ENCODE assay signal across 26 mouse cellular contexts in the genomic region with DNA sequence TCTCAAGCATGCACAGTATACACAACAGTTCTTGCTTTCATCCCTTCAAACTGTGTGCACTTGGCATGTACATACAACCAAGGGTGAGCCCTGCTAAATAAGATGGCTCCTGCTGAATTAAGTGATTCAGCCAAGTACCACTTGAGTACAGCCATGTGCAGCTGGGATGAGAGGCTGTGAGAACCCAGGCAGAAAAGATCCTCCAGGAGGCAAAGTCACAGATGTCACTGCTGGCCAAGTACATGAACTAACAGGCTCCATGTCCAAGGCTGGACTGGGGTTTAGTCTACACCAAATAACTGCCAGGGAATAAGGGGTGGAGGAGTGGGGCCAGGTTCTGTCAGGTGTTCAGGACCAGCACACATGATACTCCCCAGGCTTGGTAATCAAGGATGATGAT. TPM values are rescaled to one million over a fixed set of nuclear protein-coding genes. Genes with fewer than 3 reads are reported as not detected.
DNase-seq lines count a peak whose midpoint lies in the region; ATAC-seq and TF ChIP-seq lines count a peak whose summit lies in the region.
"Had no signal": no experiment of that assay in that cellular context is flagged by ENCODE, and none has a peak within 500 bp of the region (broad histone marks: within the 10 kb centered on the region; RNA-seq: fewer than 3 reads in every experiment).

No protein-coding gene starts in this region.

- H3K4me1 ChIP-seq in hindbrain, postnatal 0 days (ENCODE audit: insufficient read depth, low read length), result no peaks in the 10 kb centered on the region
- peaks cover 3% of the 10 kb centered on the region for H3K4me1 ChIP-seq in hindbrain, embryonic 16.5 days (ENCODE audit: control insufficient read depth, insufficient read depth, low read depth, low read length)
- H3K4me1 ChIP-seq: embryonic facial prominence, embryonic 13.5 days; embryonic facial prominence, embryonic 15.5 days; forebrain, embryonic 10.5 days; forebrain, embryonic 12.5 days had no signal

- TF ChIP-seq POLR2A in brain, embryonic 14.5 days (IDR thresholded peaks at IDR 0.05; ENCODE audit: borderline replicate concordance, extremely low read depth, insufficient read depth, insufficient read length, poor library complexity, severe bottlenecking), result no peak

- H3K27me3 ChIP-seq in hindbrain, postnatal 0 days (ENCODE audit: insufficient read depth, low read length), result no peaks in the 10 kb centered on the region
- no peaks in the 10 kb centered on the region for H3K27me3 ChIP-seq in hindbrain, embryonic 16.5 days (replicated peaks; ENCODE audit: control insufficient read depth, insufficient read depth, low read length)
- H3K27me3 ChIP-seq: CH12.LX; embryonic facial prominence, embryonic 13.5 days; embryonic facial prominence, embryonic 15.5 days; forebrain, embryonic 12.5 days; Patski had no signal

- H3K9me3 ChIP-seq in hindbrain, postnatal 0 days (ENCODE audit: low read length), result no peaks in the 10 kb centered on the region
- H3K9me3 ChIP-seq in hindbrain, embryonic 16.5 days (ENCODE audit: control insufficient read depth, low read length), result no peaks in the 10 kb centered on the region
- H3K9me3 ChIP-seq: embryonic facial prominence, embryonic 13.5 days; embryonic facial prominence, embryonic 15.5 days; forebrain, embryonic 10.5 days; forebrain, embryonic 12.5 days; G1E had no signal

- no peak overlapping the region for H3K9ac ChIP-seq in hindbrain, postnatal 0 days (replicated peaks; ENCODE audit: low read length)
- no peak overlapping the region for H3K9ac ChIP-seq in hindbrain, embryonic 16.5 days (ENCODE audit: low read depth, low read length)
- H3K9ac ChIP-seq: embryonic facial prominence, embryonic 13.5 days; embryonic facial prominence, embryonic 15.5 days; forebrain, embryonic 12.5 days had no signal

- no peak overlapping the region for H3K4me2 ChIP-seq in hindbrain, postnatal 0 days (ENCODE audit: low read depth, low read length)
- no peak overlapping the region for H3K4me2 ChIP-seq in hindbrain, embryonic 16.5 days (ENCODE audit: low read length)
- H3K4me2 ChIP-seq: embryonic facial prominence, embryonic 13.5 days; embryonic facial prominence, embryonic 15.5 days; forebrain, embryonic 12.5 days had no signal

- H3K4me3 ChIP-seq in hindbrain, postnatal 0 days (ENCODE audit: low read length), result no peak overlapping the region
- no peak overlapping the region for H3K4me3 ChIP-seq in hindbrain, embryonic 16.5 days (ENCODE audit: low read length)
- H3K4me3 ChIP-seq: embryonic facial prominence, embryonic 13.5 days; embryonic facial prominence, embryonic 15.5 days; erythroblast, embryonic 14.5 days; forebrain, embryonic 10.5 days; forebrain, embryonic 12.5 days had no signal

- H3K36me3 ChIP-seq in hindbrain, postnatal 0 days (ENCODE audit: insufficient read depth, low read length), result peaks cover 26% of the 10 kb centered on the region
- H3K36me3 ChIP-seq in hindbrain, embryonic 16.5 days (ENCODE audit: control insufficient read depth, insufficient read depth, low read length), result peaks cover 12% of the 10 kb centered on the region

- peak; percentile 32 to 54 for DNase-seq in cerebellum, postnatal 10 days
- no peak for DNase-seq in cerebellum, adult 11-12 months
- no peak for DNase-seq in hindbrain, postnatal 0 days (ENCODE audit: low spot score)
- DNase-seq in brain, embryonic 14.5 days (ENCODE audit: low read depth), result peak; percentile 4
- DNase-seq: adrenal gland, adult 8-10 months; adrenal gland, postnatal 14 days; adrenal gland, postnatal 36 days; B cell, adult 2 months; cerebellum, adult 11 months; cerebellum, adult 2 months; cerebellum, adult 9-10 months; cerebellum, postnatal 36 days; embryo, embryonic 11 days had no signal

- TF ChIP-seq CTCF in hindbrain, postnatal 0 days (IDR thresholded peaks at IDR 0.05; ENCODE audit: low read depth), result no peak
- no peak for TF ChIP-seq CTCF in brain, embryonic 14.5 days (IDR thresholded peaks at IDR 0.05; ENCODE audit: borderline replicate concordance, extremely low read depth, insufficient read depth, insufficient read length)

- peak; percentile 27; the same call in 1 of the 2 replicates for ATAC-seq in hindbrain, postnatal 0 days
- ATAC-seq in hindbrain, embryonic 16.5 days, result no peak
- ATAC-seq: activated CD4-positive, CD25-positive, alpha-beta regulatory T cell, adult 4 months; CD4-positive, CD25-positive, alpha-beta regulatory T cell, adult 4 months; forebrain, embryonic 14.5 days; forebrain, embryonic 16.5 days; Patski had no signal

- H3K27ac ChIP-seq in hindbrain, postnatal 0 days, result no peak overlapping the region
- no peak overlapping the region for H3K27ac ChIP-seq in hindbrain, embryonic 16.5 days (ENCODE audit: low read depth, low read length)
- H3K27ac ChIP-seq: embryonic facial prominence, embryonic 13.5 days; embryonic facial prominence, embryonic 15.5 days; forebrain, embryonic 10.5 days; forebrain, embryonic 12.5 days had no signal

RNA-seq across cellular contexts. Expression of gene Baz2a, which starts 40.4 kb away (rescaled TPM):
- total RNA-seq in hindbrain, postnatal 0 days (2014; rRNA removed), result 14.3 and 15.0 TPM in 2 replicates
- 10.2 and 10.6 TPM in 2 replicates for polyA plus RNA-seq in hindbrain, postnatal 0 days (2015; fragmentation: Nextera tagmentation; extraction: Ambion mirVana)
- polyA plus RNA-seq in hindbrain, embryonic 16.5 days (2015; fragmentation: Nextera tagmentation; extraction: Ambion mirVana), result 6.9 and 7.3 TPM in 2 replicates
- 32.2 and 33.1 TPM in 2 replicates for polyA plus RNA-seq in brain, embryonic 14.5 days (2012; rRNA removed)

RNA-seq across cellular contexts. Expression of gene Rbms2, which starts 48.3 kb away (rescaled TPM):
- total RNA-seq in hindbrain, postnatal 0 days (2014; rRNA removed), result 11.7 and 13.2 TPM in 2 replicates
- polyA plus RNA-seq in hindbrain, postnatal 0 days (2015; fragmentation: Nextera tagmentation; extraction: Ambion mirVana), result 7.3 and 8.9 TPM in 2 replicates
- polyA plus RNA-seq in hindbrain, embryonic 16.5 days (2015; fragmentation: Nextera tagmentation; extraction: Ambion mirVana), result 8.2 and 10.7 TPM in 2 replicates
- polyA plus RNA-seq in brain, embryonic 14.5 days (2012; rRNA removed), result 23.6 and 26.7 TPM in 2 replicates

RNA-seq across cellular contexts. Expression of gene Atp5b, which starts 48.7 kb away (rescaled TPM):
- 6,623 and 6,768 TPM in 2 replicates for total RNA-seq in hindbrain, postnatal 0 days (2014; rRNA removed)
- polyA plus RNA-seq in hindbrain, postnatal 0 days (2015; fragmentation: Nextera tagmentation; extraction: Ambion mirVana), result 2,401 and 2,438 TPM in 2 replicates
- 2,423 and 2,704 TPM in 2 replicates for polyA plus RNA-seq in hindbrain, embryonic 16.5 days (2015; fragmentation: Nextera tagmentation; extraction: Ambion mirVana)
- polyA plus RNA-seq in brain, embryonic 14.5 days (2012; rRNA removed), result 1,616 and 2,161 TPM in 2 replicates

Comparison
In these comparisons a context has a peak if more than half of its experiments do, and no peak if none do; other contexts are left out.
1. DNase-seq: peak in cerebellum, postnatal 10 days (2 of 2) and brain, embryonic 14.5 days (single experiment); none in cerebellum, adult 11-12 months (single experiment) and hindbrain, postnatal 0 days (single experiment).